Mouse (Mus musculus) duodenum, adult 2 months (tissue): ENCODE data around the gene Hp1bp3. TPM values are rescaled to one million over a fixed set of nuclear protein-coding genes. Genes with fewer than 3 reads are reported as not detected.

Source experiments
- polyA plus RNA-seq: library from polyadenylated mRNA; depleted of rRNA; stranded (reverse); fragments of >200 nt; gene quantifications from 2 replicates; pipeline ENCODE4 v1.2.3, GENCODE M21; 2012; ENCODE audit warnings: low replicate concordance; rRNA removed

The Hp1bp3 gene
- polyA plus RNA-seq = 16.3 and 16.8 TPM in 2 replicates

DNA sequence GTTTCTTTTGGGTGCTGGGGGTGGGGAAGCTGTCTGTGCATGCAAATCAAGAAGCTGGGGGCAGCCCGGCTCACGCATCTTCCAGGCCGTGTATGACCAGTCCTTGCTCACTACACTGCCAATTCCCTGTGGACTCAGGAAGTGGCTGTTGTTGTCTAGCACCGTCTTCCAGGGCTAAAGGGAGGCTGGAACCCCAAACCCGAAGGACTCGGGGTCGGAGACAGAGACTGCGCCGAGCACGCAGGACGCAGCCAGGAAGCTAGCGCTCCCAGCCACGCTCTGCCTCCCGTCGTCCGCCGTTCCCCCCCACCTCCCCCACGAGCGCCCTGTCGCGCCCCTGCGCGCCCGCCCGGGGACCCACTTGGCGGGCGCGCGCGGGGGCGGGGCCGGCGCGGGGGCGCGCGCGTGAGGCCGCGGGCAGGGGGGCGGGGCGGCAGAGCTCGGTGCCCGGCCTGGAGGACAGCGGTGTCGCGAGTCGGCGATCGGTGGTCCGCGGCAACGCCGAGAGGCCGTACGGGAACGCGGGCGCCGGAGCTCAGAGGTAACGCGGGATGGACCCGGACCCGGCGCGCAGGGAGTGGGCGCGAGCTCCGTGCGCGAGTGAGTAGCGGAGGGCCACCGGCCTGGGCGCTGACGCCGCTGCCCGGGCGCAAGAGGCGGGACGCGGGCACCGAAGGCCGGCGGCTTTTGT, at the start of gene Hp1bp3:
TSS of gene Hp1bp3 (plus strand) at position 97 of the 691 bp plus-strand sequence.

GRCm38 (mm10) chr4:138250088-138250960, 34.2 kb downstream of the Hp1bp3 start, which contains the start of the genes Sh2d5 and Kif17:
Gene Sh2d5, plus strand, starts transcription at chr4:138250403.
Gene Kif17, plus strand, starts transcription at chr4:138250435.

Other genes with a start within 250 kb of the Hp1bp3 start
- gene Eif4g3, start 223.3 kb upstream of the Hp1bp3 start, polyA plus RNA-seq = 15.2 and 31.6 TPM in 2 replicates
- 0.65 and 0.89 TPM in 2 replicates for gene Sh2d5, start 34.1 kb downstream of the Hp1bp3 start, polyA plus RNA-seq
- gene Kif17, start 34.1 kb downstream of the Hp1bp3 start, polyA plus RNA-seq = 0.13 and 0.26 TPM in 2 replicates
- 277 and 359 TPM in 2 replicates for gene Ddost, start 88.4 kb downstream of the Hp1bp3 start, polyA plus RNA-seq
- 108 and 186 TPM in 2 replicates for gene Pink1, start 110.0 kb downstream of the Hp1bp3 start, polyA plus RNA-seq
- 576 and 630 TPM in 2 replicates for gene Cda, start 151.7 kb downstream of the Hp1bp3 start, polyA plus RNA-seq
- 0.04 TPM in 1 of 2 replicates, not detected in the other for gene Fam43b, start 180.2 kb downstream of the Hp1bp3 start, polyA plus RNA-seq
- 27.5 and 34.9 TPM in 2 replicates for gene Mul1, start 218.4 kb downstream of the Hp1bp3 start, polyA plus RNA-seq
- gene Camk2n1, start 238.0 kb downstream of the Hp1bp3 start, polyA plus RNA-seq = 42.9 and 126 TPM in 2 replicates